Mouse (Mus musculus) liver, adult 2 months (tissue): Measurements from ENCODE around the gene Creb1. TPM values are rescaled to one million over a fixed set of nuclear protein-coding genes. Genes with fewer than 3 reads are reported as not detected.
"Not testable (repeated sequence)": the region's sequence is repeated elsewhere in the genome, so short reads cannot be mapped to it uniquely, and the experiment has no call there.

ENCODE experiments used
- DNase-seq: peaks from one replicate; pipeline ENCODE4 v3.0.0-alpha.2; 2011; ENCODE audit warnings: low read depth, low spot score; ENCODE audit errors: extremely low read depth
- H3K27ac ChIP-seq: fragments of 200-500 bp; replicated peaks from 2 replicates; pipeline ENCODE4 v1.5.1; 2012; ENCODE audit warnings: low read depth, mild to moderate bottlenecking, control low read depth, inconsistent platforms, low read length; ENCODE audit not compliant: insufficient read depth
- H3K27me3 ChIP-seq: fragments of 200-500 bp; 2 replicates; pipeline ENCODE4 v1.6.1; 2012; ENCODE audit warnings: mild to moderate bottlenecking, moderate library complexity, low read length, inconsistent platforms; ENCODE audit not compliant: control insufficient read depth, insufficient read depth
- H3K36me3 ChIP-seq: fragments of 200-500 bp; 2 replicates; pipeline ENCODE4 v1.6.1; 2012; ENCODE audit warnings: low read length, inconsistent platforms; ENCODE audit not compliant: control insufficient read depth, insufficient read depth
- H3K4me1 ChIP-seq: fragments of 200-500 bp; 2 replicates; pipeline ENCODE4 v1.6.1; 2011; ENCODE audit warnings: low read length; ENCODE audit not compliant: control insufficient read depth, insufficient read depth
- H3K4me3 ChIP-seq: fragments of 200-500 bp; 2 replicates; pipeline ENCODE4 v1.5.1; 2011; ENCODE audit warnings: low read depth, mild to moderate bottlenecking, control low read depth, low read length, moderate library complexity; ENCODE audit not compliant: insufficient read depth
- H3K79me2 ChIP-seq: fragments of 200-500 bp; 2 replicates; pipeline ENCODE4 v1.6.1; 2012; ENCODE audit warnings: inconsistent platforms, mild to moderate bottlenecking, low read length, moderate library complexity; ENCODE audit not compliant: control insufficient read depth, insufficient read depth
- H3K9ac ChIP-seq: fragments of 200-500 bp; 2 replicates; pipeline ENCODE4 v1.6.1; 2012; ENCODE audit warnings: low read depth, mild to moderate bottlenecking, control low read depth, inconsistent platforms, low read length
- CTCF ChIP-seq: fragments of 200-500 bp; IDR thresholded peaks from 2 replicates; pipeline ENCODE4 v1.5.1; 2011; ENCODE audit warnings: low read depth, low read length, control low read depth
- POLR2A ChIP-seq: fragments of 200-500 bp; IDR thresholded peaks from 2 replicates; pipeline ENCODE4 v1.6.1; 2011; ENCODE audit warnings: low read length, control low read depth; ENCODE audit not compliant: insufficient read depth; ENCODE audit errors: extremely low read depth
- WGBS: fragments of 180-500 bp; shearing (Covaris S2); methylation state at CpG from one replicate; pipeline ENCODE4 v1.1.7; 2018; 5-methylcytosine and 5-hydroxymethylcytosine counted together
- polyA plus RNA-seq: library from polyadenylated mRNA; depleted of rRNA; stranded (reverse); fragments of >200 nt; gene quantifications from 2 replicates; pipeline ENCODE4 v1.2.3, GENCODE M21; 2012
- total RNA-seq: library from RNA; depleted of rRNA; stranded (reverse); fragments of >200 nt; gene quantifications from 2 replicates; pipeline ENCODE4 v1.2.3, GENCODE M21; 2014

The Creb1 gene
- total and polyA plus RNA-seq, 2 experiments: 4.8 to 14.3 TPM

DNA sequence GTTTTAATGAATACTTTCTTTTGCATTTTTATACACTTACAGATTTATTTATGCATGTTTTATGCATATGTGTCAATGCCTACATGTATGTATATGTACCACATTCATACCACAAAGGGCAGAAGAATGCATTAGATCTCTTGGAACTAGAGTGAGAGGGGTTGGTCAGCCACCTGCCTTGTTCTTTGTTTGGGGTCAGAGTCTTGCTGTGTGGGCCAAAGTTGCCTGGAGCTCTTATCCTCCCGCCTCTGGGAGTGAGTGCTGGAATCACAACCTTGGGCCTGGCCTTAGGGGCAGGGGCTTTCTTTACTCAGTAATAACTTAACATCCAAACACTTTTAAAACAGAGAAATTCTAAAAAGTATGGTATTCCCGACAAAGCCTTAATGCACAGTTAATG lies 44.3 kb downstream of the Creb1 start:
- Histone ChIP-seq H3K27me3 (no peaks in the 10 kb centered on the region), H3K4me1 (peaks cover 2% of the 10 kb centered on the region; the same call in 1 of the 2 replicates), H3K9ac (no peak overlapping the region), H3K79me2 (peaks cover 4% of the 10 kb centered on the region; the same call in 1 of the 2 replicates), H3K4me3 (no peak overlapping the region), H3K27ac (no peak overlapping the region), H3K36me3 (peaks cover 29% of the 10 kb centered on the region)
- WGBS: 95% methylated on average over 2 of the region's 2 CpGs
- TF ChIP-seq CTCF (no peak), POLR2A (no peak)
- no peak for DNase-seq

DNA sequence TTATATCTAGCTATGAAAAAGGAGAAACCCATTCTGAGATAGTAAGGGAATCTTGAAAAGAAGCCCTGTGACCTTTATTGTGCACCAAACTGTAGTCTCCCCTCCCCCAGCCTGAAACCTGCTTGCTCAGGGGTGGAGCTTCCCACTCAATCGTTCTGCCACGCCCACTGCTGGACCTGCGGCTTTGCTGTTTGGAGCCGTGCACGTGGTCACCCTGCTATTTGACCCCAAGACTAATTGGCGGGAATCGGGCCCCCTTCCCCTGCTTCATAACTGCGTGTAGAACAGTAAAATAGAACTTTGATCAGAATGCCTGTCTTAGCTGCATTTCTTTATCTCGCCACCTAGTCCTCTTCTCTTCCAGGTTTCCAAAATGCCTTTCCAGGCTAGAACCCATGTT lies 45.5 kb downstream of the Creb1 start:
- 63% methylated on average over 9 of the region's 9 CpGs for WGBS
- not testable (repeated sequence) for H3K79me2 ChIP-seq, H3K9ac ChIP-seq, H3K27ac ChIP-seq, H3K4me1 ChIP-seq, H3K27me3 ChIP-seq, DNase-seq, H3K4me3 ChIP-seq
- peaks cover 29% of the 10 kb centered on the region for H3K36me3 ChIP-seq

DNA sequence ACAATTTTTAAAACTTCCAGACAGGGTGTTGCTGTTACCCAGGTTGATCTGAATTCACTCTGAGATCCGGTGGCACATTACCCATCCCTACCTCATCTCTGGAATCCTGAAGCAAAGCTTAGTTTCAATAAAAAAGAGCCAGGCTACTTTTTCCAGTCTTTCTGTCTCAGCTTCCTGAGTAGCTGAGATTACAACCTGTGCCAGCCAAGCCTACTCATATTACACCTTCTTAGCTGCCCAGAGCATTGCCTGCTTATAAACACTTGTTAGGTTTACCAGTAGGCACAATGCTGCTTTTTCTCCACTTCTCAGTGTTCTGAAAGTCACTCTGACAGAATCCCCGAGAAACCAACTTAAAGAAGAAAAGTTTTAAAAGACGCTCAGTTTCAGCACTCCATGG lies 46.4 kb downstream of the Creb1 start:
- no peak for DNase-seq
- H3K36me3 ChIP-seq: peaks cover 27% of the 10 kb centered on the region
- no peak overlapping the region for H3K4me3 ChIP-seq
- H3K27me3 ChIP-seq: no peaks in the 10 kb centered on the region
- 94% methylated on average over 3 of the region's 3 CpGs for WGBS
- H3K27ac ChIP-seq: no peak overlapping the region
- no peak overlapping the region for H3K9ac ChIP-seq
- TF ChIP-seq POLR2A: no peak
- no peak for TF ChIP-seq CTCF
- H3K4me1 ChIP-seq: peaks cover 2% of the 10 kb centered on the region; the same call in 1 of the 2 replicates
- H3K79me2 ChIP-seq: peaks cover 4% of the 10 kb centered on the region; the same call in 1 of the 2 replicates

DNA sequence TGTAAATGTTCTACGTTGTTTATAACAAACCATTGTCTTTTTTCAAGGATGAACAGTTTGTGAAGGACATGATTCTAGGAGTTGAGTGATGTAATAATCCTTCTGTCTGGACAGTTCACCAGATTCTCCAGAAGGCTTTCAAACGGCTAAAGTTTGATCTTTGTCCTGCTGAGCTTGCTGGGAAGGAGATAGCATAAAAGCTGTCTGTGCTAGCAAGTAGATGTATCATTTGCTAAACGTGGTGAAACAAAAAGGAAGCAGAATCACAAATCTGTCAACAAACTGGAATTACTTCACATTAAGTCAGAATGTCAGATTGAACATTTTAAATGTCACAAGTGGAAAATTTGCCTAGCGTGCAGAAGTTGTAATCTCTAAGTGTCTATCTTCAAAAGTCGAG lies 66.5 kb downstream of the Creb1 start:
- Histone ChIP-seq H3K4me3 (no peak overlapping the region), H3K79me2 (no peaks in the 10 kb centered on the region), H3K27ac (no peak overlapping the region), H3K36me3 (peaks cover 24% of the 10 kb centered on the region), H3K27me3 (no peaks in the 10 kb centered on the region), H3K9ac (no peak overlapping the region), H3K4me1 (no peaks in the 10 kb centered on the region)
- WGBS: 51% methylated on average over 5 of the region's 5 CpGs
- no peak for DNase-seq
- TF ChIP-seq CTCF (no peak), POLR2A (no peak)

DNA sequence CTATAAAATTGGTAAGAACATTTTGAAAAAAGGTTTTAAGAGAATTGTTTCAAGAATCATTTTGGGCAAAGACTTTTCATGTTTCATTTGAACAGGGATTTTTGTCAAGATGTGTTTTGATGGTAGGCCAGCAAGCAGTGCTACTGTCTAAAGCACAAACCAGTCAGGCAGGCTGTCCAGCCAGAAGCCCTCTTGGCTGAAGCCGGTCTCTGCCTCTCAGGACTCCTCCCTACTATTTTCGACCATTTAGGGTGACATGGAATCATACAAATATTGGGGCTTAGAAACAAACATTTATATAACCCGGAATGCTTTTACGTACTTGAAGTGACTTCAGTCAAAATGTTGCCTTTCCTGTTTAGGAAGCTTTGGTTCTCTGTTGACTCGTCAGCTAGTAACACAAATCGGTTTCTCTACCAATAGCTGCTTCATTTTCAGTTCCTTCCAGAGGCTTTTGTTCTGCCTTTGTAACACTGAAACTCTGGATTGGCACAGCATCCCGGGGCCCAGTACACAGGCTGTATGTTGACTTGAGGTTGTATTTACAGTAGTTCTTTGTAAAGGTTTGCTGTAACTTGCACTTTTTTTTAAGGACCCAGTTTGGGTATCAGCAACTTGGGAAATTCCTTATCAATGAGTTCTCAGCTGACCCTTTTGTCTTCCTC lies 68.1 kb downstream of the Creb1 start:
- H3K79me2 ChIP-seq: no peaks in the 10 kb centered on the region
- no peak overlapping the region for H3K27ac ChIP-seq
- H3K9ac ChIP-seq: no peak overlapping the region
- H3K4me1 ChIP-seq: no peaks in the 10 kb centered on the region
- 84% methylated on average over 7 of the region's 7 CpGs for WGBS
- H3K27me3 ChIP-seq: no peaks in the 10 kb centered on the region
- peak; percentile 34 for DNase-seq
- TF ChIP-seq POLR2A (no peak), CTCF (no peak)
- no peak overlapping the region for H3K4me3 ChIP-seq
- peaks cover 26% of the 10 kb centered on the region for H3K36me3 ChIP-seq

DNA sequence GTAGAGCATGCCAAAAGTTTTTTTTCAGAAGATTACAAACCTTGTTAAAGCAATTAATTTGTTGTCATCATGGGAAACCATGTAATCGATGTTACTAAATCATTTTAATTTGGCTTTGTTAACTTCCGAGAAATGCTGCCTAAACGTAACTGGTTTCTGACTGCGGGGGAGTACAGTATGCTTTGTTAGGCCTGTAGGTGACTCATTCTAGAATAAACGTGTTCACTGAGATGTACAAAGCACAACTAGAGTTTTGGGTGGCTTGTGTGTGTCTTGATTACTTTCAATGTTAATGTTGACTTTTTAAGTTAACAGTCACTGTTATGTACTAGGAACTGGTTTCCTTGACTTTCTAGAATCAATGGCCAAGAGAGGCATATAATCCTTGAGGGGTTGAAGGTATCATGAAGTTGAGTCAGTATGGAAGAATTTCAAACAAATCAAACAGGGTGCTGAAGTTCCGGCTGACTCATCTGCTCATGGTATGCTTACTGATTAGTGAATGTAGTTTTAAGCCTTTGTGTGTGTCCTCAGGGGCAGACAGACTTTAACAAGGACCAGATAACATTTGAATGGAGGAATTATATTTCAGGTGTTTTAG lies 68.9 kb downstream of the Creb1 start:
- TF ChIP-seq POLR2A (no peak), CTCF (no peak)
- no peak overlapping the region for H3K9ac ChIP-seq
- no peaks in the 10 kb centered on the region for H3K79me2 ChIP-seq
- H3K4me3 ChIP-seq: no peak overlapping the region
- DNase-seq: no peak
- no peak overlapping the region for H3K27ac ChIP-seq
- no peaks in the 10 kb centered on the region for H3K4me1 ChIP-seq
- H3K36me3 ChIP-seq: peaks cover 22% of the 10 kb centered on the region
- no peaks in the 10 kb centered on the region for H3K27me3 ChIP-seq
- WGBS: 89% methylated on average over 6 of the region's 6 CpGs
